Mouse (Mus musculus) layer of hippocampus, postnatal 14 days (tissue): Measurements from ENCODE around the gene Zscan4-ps3. TPM values are rescaled to one million over a fixed set of nuclear protein-coding genes. Genes with fewer than 3 reads are reported as not detected.
"Not testable (repeated sequence)": the region's sequence is repeated elsewhere in the genome, so short reads cannot be mapped to it uniquely, and the experiment has no call there.

Source experiments
- DNase-seq, 2 experiments: peaks; one replicate each; pipeline ENCODE4 v3.0.0; 2021 to 2022; ENCODE audit warnings: low spot score in 2 of 2, mixed read lengths in 1 of 2
- long read RNA-seq, 2 experiments: library from polyadenylated mRNA; stranded (forward); transcript quantifications; one replicate each; pipeline ENCODE4 v2.0.0; 2021
- total RNA-seq, 2 experiments: library from RNA; stranded (reverse); gene quantifications; 2 replicates each; pipeline ENCODE4 v1.2.3; 2021

Gene Zscan4-ps3
- total RNA-seq = not detected
- long read RNA-seq, experiment 1 = 0 reads
- long read RNA-seq, experiment 2 = 0 reads

DNA sequence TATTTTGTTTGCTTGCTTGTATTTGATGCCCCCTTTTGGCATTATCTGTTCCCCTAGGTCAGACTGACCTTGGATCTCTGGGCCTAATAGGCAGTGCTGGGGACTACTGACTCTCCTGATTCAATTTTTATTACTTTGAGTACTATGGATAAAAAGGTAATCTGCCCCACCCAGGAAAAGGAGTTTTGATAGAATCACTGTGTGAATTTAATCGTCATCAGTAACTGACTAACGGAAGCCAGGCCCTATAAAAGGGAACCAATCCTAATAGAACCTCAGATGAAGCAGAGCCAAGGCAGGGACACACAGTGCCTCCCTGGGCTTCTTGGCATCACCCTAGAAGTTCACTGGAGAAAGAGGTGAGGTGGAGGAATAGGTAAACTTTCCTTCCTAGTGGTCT, at the start of gene Zscan4-ps3:
TSS of gene Zscan4-ps3 (plus strand) at position 301 of the 400 bp plus-strand sequence.
- DNase-seq = not testable (repeated sequence)

DNA sequence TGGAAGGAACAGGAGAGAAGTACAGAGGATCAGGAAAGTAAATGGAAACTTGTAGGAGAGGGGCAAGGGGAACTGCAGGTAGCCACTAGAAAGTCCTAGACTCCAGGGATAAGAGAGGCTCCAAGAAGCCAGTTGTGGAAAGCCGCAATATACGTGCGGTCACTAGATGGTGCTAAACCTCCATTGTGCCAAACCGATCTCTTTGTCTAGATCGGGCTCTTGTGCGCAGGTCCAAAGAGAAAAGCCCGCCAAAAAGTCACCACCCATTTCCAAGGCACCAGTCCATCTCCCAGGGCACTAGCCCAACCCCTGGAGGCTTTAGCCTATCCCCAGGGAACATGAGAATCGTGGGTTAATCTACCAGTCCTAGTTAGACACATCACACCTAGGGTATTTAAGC, 8.0 kb downstream of the Zscan4-ps3 start:
- not testable (repeated sequence) for DNase-seq

Other genes starting within 250 kb of the Zscan4-ps3 start
- gene Zscan4f, start 211.4 kb upstream of the Zscan4-ps3 start, total RNA-seq = not detected
- gene Zscan4-ps2, start 95.0 kb upstream of the Zscan4-ps3 start, total RNA-seq = not detected
- gene Vmn1r72, start 70.8 kb downstream of the Zscan4-ps3 start, total RNA-seq = not detected
- not detected for gene Vmn1r73, start 121.0 kb downstream of the Zscan4-ps3 start, total RNA-seq
- not detected for gene Vmn1r74, start 224.7 kb downstream of the Zscan4-ps3 start, total RNA-seq